Mouse (Mus musculus) cerebellum, adult 2 months (tissue): ENCODE measurements at regions not wholly inside any gene's neighbourhood (a gene's known extent, or its start where the extent isn't known, plus 50 kb on each side); places are given as distances from the start of the nearest gene placed in this dataset.

ENCODE experiments used
- CTCF ChIP-seq: fragments of 200-500 bp; IDR thresholded peaks from 2 replicates; pipeline ENCODE4 v1.5.1; 2011; ENCODE audit warnings: low read depth, mild to moderate bottlenecking, control low read depth, low read length, moderate library complexity, borderline replicate concordance; ENCODE audit not compliant: insufficient read depth
- POLR2A ChIP-seq: fragments of 200-500 bp; IDR thresholded peaks from 2 replicates; pipeline ENCODE4 v1.6.1; 2011; ENCODE audit warnings: low read length, control low read depth, borderline replicate concordance; ENCODE audit not compliant: insufficient read depth

DNA sequence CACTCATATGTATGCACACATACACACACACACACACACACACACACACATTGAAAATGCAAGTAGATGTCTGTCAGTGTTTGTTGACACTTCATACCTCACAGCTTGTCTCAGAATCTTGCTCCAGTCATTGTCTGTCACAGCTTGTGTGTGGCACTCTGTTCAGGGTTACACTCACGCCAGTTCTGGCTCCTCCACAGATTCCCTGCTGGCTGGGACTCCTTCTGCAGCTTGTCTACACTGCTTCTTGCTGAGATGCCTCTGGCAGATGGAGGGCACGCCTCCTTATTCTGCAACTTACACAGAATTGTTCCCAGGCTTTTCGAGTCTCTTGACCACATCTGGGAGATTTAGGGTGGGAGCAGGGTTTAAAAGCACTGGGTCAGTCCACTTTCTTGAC, 208.6 kb upstream of the Gcfc2 start:
- TF ChIP-seq CTCF = no peak
- no peak for TF ChIP-seq POLR2A
